Mouse (Mus musculus): ENCODE measurements around the gene Fdxr.

GRCm38 (mm10) chr11:115249721-115250404, 27.0 kb downstream of the Fdxr start:
- no peak; the same call in 1 of the 2 replicates for TF ChIP-seq CTCF (IDR thresholded peaks at IDR 0.05; ENCODE audit: low read depth)
- no peak for TF ChIP-seq EP300 (IDR thresholded peaks at IDR 0.05; ENCODE audit: low read depth)

All from liver, embryonic 14.5 days (tissue).